ENCODE assay signal across 9 mouse cellular contexts in the genomic region with DNA sequence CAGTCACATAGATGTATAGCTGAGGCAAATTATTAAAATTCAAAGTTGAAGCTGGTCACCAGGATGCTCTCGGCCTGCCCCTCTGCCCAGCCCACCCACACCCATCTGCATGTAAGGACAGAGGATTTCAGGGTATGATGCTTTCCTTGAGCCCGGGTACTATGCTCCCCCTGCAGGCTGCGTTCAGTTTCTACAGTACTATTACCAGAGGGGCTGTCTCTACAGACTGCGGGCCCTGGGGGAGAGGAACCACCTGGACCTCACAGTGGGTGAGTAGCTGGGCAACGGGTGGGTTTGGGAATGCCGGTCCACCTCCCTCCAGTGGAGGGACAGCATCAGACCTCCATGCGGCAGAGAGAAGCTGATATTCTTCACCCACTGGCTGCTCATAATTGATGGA. TPM values are rescaled to one million over a fixed set of nuclear protein-coding genes. Genes with fewer than 3 reads are reported as not detected.
DNase-seq lines count a peak whose midpoint lies in the region; ATAC-seq and TF ChIP-seq lines count a peak whose summit lies in the region.
"Had no signal": no experiment of that assay in that cellular context is flagged by ENCODE, and none has a peak within 500 bp of the region (broad histone marks: within the 10 kb centered on the region; RNA-seq: fewer than 3 reads in every experiment).

No protein-coding gene starts in this region.

- peak; percentile 39; the same call in 1 of the 2 replicates for TF ChIP-seq CTCF in bone marrow, adult 2 months (IDR thresholded peaks at IDR 0.05; ENCODE audit: control insufficient read depth, insufficient read depth, low read length)

- H3K4me1 ChIP-seq in kidney, embryonic 15.5 days, result peaks cover 24% of the 10 kb centered on the region
- H3K4me1 ChIP-seq in bone marrow, adult 2 months (ENCODE audit: control insufficient read depth, insufficient read depth, low read length), result no peaks in the 10 kb centered on the region

- no peak overlapping the region for H3K4me2 ChIP-seq in kidney, embryonic 15.5 days
- H3K4me2 ChIP-seq: embryonic facial prominence, embryonic 13.5 days had no signal

- H3K9ac ChIP-seq in kidney, embryonic 15.5 days, result no peak overlapping the region
- H3K9ac ChIP-seq: embryonic facial prominence, embryonic 13.5 days had no signal

- no peaks in the 10 kb centered on the region for H3K36me3 ChIP-seq in kidney, embryonic 15.5 days

- H3K27me3 ChIP-seq in kidney, embryonic 15.5 days, result no peaks in the 10 kb centered on the region
- H3K27me3 ChIP-seq: embryonic facial prominence, embryonic 13.5 days had no signal

- TF ChIP-seq POLR2A in bone marrow, adult 2 months (IDR thresholded peaks at IDR 0.05; ENCODE audit: borderline replicate concordance, control insufficient read depth, low read depth, low read length), result no peak

- peak; percentile 49 for DNase-seq in adrenal gland, postnatal 10 days
- no peak for DNase-seq in adrenal gland, adult (ENCODE audit: inconsistent age in 2 of 2, low spot score in 1 of 2)
- peak; percentile 76 to 81 for DNase-seq in kidney, postnatal 4 days
- peak; percentile 56 for DNase-seq in mesoderm, embryonic 11.5 days (ENCODE audit: low read depth, low spot score)
- DNase-seq in Muller cell, postnatal 12 days (ENCODE audit: inconsistent ontology term), result no peak
- DNase-seq in ovary, postnatal 36 days (ENCODE audit: low spot score), result no peak

- no peak overlapping the region for H3K27ac ChIP-seq in kidney, embryonic 15.5 days
- no peak overlapping the region for H3K27ac ChIP-seq in bone marrow, adult 2 months (ENCODE audit: control insufficient read depth, insufficient read depth, low read depth, low read length, poor library complexity)
- H3K27ac ChIP-seq: embryonic facial prominence, embryonic 13.5 days had no signal

- ATAC-seq in kidney, embryonic 15.5 days (replicated peaks; ENCODE audit: low FRiP score), result no peak

- H3K4me3 ChIP-seq in kidney, embryonic 15.5 days (replicated peaks), result no peak overlapping the region
- no peak overlapping the region for H3K4me3 ChIP-seq in bone marrow, adult 2 months (replicated peaks; ENCODE audit: control insufficient read depth, low read depth, low read length)
- H3K4me3 ChIP-seq: embryonic facial prominence, embryonic 13.5 days had no signal

- H3K9me3 ChIP-seq in kidney, embryonic 15.5 days (replicated peaks), result no peaks in the 10 kb centered on the region
- H3K9me3 ChIP-seq: embryonic facial prominence, embryonic 13.5 days had no signal

- 40% methylated on average over 7 of the region's 7 CpGs for WGBS in kidney, embryonic 15.5 days
- 71% methylated on average over 7 of the region's 7 CpGs for WGBS in bone marrow, adult 2 months

RNA-seq across cellular contexts. Expression of gene Rhof, which starts 17.6 kb away (rescaled TPM):
- total RNA-seq in adrenal gland, postnatal 10 days (2021), result 1 to 10 TPM; 1.6 to 1.8 TPM
- 3.0 and 3.6 TPM in 2 replicates for polyA plus RNA-seq in kidney, embryonic 15.5 days (2015; fragmentation: Nextera tagmentation; extraction: Ambion mirVana)
- polyA plus RNA-seq in bone marrow, adult 2 months (2011; ENCODE audit: insufficient read depth, insufficient read length, low replicate concordance, missing spikeins), result 4.0 and 7.2 TPM in 2 replicates

RNA-seq across cellular contexts. Expression of gene Setd1b, which starts 27.1 kb away (rescaled TPM):
- 10 to 100 TPM; 19.5 to 27.4 TPM for total RNA-seq in adrenal gland, postnatal 10 days (2021)
- polyA plus RNA-seq in kidney, embryonic 15.5 days (2015; fragmentation: Nextera tagmentation; extraction: Ambion mirVana), result 11.0 and 11.1 TPM in 2 replicates
- polyA plus RNA-seq in bone marrow, adult 2 months (2011; ENCODE audit: insufficient read depth, insufficient read length, low replicate concordance, missing spikeins), result 27.7 and 34.2 TPM in 2 replicates

RNA-seq across cellular contexts. Expression of gene Tmem120b, which starts 46.7 kb away (rescaled TPM):
- 10 to 100 TPM; 18.5 to 22.8 TPM for total RNA-seq in adrenal gland, postnatal 10 days (2021)
- polyA plus RNA-seq in kidney, embryonic 15.5 days (2015; fragmentation: Nextera tagmentation; extraction: Ambion mirVana), result 15.3 and 19.2 TPM in 2 replicates
- polyA plus RNA-seq in bone marrow, adult 2 months (2011; ENCODE audit: insufficient read depth, insufficient read length, low replicate concordance, missing spikeins), result 33.5 and 38.8 TPM in 2 replicates

RNA-seq across cellular contexts. Expression of gene Psmd9, which starts 54.3 kb away (rescaled TPM):
- 10 to 100 TPM; 29.0 to 29.4 TPM for total RNA-seq in adrenal gland, postnatal 10 days (2021)
- 82.5 and 90.5 TPM in 2 replicates for polyA plus RNA-seq in kidney, embryonic 15.5 days (2015; fragmentation: Nextera tagmentation; extraction: Ambion mirVana)
- 70.7 and 83.3 TPM in 2 replicates for polyA plus RNA-seq in bone marrow, adult 2 months (2011; ENCODE audit: insufficient read depth, insufficient read length, low replicate concordance, missing spikeins)

Comparison
In these comparisons a context has a peak if more than half of its experiments do, and no peak if none do; other contexts are left out.
1. DNase-seq: peak in adrenal gland, postnatal 10 days (single experiment), kidney, postnatal 4 days (2 of 2) and mesoderm, embryonic 11.5 days (single experiment); none in adrenal gland, adult (0 of 2), Muller cell, postnatal 12 days (single experiment) and ovary, postnatal 36 days (single experiment).